Mouse (Mus musculus) MEL (cell line): ENCODE measurements at regions not wholly inside any gene's neighbourhood (a gene's known extent, or its start where the extent isn't known, plus 50 kb on each side); places are given as distances from the start of the nearest gene placed in this dataset.

Experiments
- BHLHE40 ChIP-seq: IDR thresholded peaks from 2 replicates; pipeline ENCODE4 v1.6.1; 2012; ENCODE audit warnings: low read depth, mild to moderate bottlenecking, inconsistent platforms, low read length, improper control_type of control experiment, borderline replicate concordance
- CHD1 ChIP-seq: IDR thresholded peaks from 2 replicates; pipeline ENCODE4 v1.6.1; 2012; ENCODE audit warnings: low read depth, mild to moderate bottlenecking, inconsistent platforms, low read length, improper control_type of control experiment
- CTCF ChIP-seq, 3 experiments: IDR thresholded peaks in 2 of 3; conservative IDR thresholded peaks in 1 of 3; 2 replicates each; pipeline ENCODE4 v1.5.1; 2011 to 2012; ENCODE audit warnings: low read length in 3 of 3, low read depth in 2 of 3, mild to moderate bottlenecking in 2 of 3, improper control_type of control experiment in 1 of 3, inconsistent platforms in 1 of 3, mixed read lengths in 1 of 3, moderate library complexity in 1 of 3; ENCODE audit not compliant: control insufficient read depth in 1 of 3, insufficient read depth in 1 of 3, poor library complexity in 1 of 3, severe bottlenecking in 1 of 3
- EP300 ChIP-seq, 2 experiments: IDR thresholded peaks; 2 replicates each; pipeline ENCODE4 v1.6.1; 2011; ENCODE audit warnings: improper control_type of control experiment in 2 of 2, low read length in 2 of 2, low read depth in 1 of 2, mild to moderate bottlenecking in 1 of 2
- MAX ChIP-seq: IDR thresholded peaks from 2 replicates; pipeline ENCODE4 v1.6.1; 2011; ENCODE audit warnings: low read length, improper control_type of control experiment
- RAD21 ChIP-seq: IDR thresholded peaks from 2 replicates; pipeline ENCODE4 v1.6.1; 2011; ENCODE audit warnings: mild to moderate bottlenecking, low read depth, low read length, improper control_type of control experiment
- USF1 ChIP-seq: IDR thresholded peaks from 2 replicates; pipeline ENCODE4 v1.6.1; 2014; ENCODE audit warnings: low read depth, mild to moderate bottlenecking, inconsistent platforms, low read length, improper control_type of control experiment, moderate library complexity
- ZC3H11A ChIP-seq: IDR thresholded peaks from 2 replicates; pipeline ENCODE4 v1.6.1; 2012; ENCODE audit warnings: low read depth, mild to moderate bottlenecking, inconsistent platforms, low read length, improper control_type of control experiment

GRCm38 (mm10) chr10:21790991-21791390 is 91.0 kb upstream of the Sgk1 start:
- TF ChIP-seq MAX = no peak
- TF ChIP-seq CTCF (IDR thresholded peaks at IDR 0.05 in 2 of 3, conservative IDR thresholded peaks at IDR 0.05 in 1 of 3; ENCODE audit: control insufficient read depth in 1 of 3, insufficient read depth in 1 of 3, low read depth in 2 of 3, low read length in 3 of 3, poor library complexity in 1 of 3, severe bottlenecking in 1 of 3) = no peak
- TF ChIP-seq EP300 (IDR thresholded peaks at IDR 0.05; ENCODE audit: low read depth in 1 of 2, low read length in 2 of 2) = no peak
- TF ChIP-seq BHLHE40 = no peak
- TF ChIP-seq USF1 = no peak
- TF ChIP-seq CHD1 = no peak
- TF ChIP-seq RAD21 = no peak
- TF ChIP-seq ZC3H11A = no peak
